Mouse (Mus musculus) 3134 (cell line): Measurements from ENCODE around the gene Gbf1.

Experiments used
- DNase-seq: peaks from one replicate; pipeline ENCODE4 v3.0.0-alpha.2; 2011; ENCODE audit warnings: low spot score; ENCODE audit not compliant: insufficient read length; ENCODE audit errors: extremely low read depth

Gene Gbf1

GRCm38 (mm10) chr19:46290535-46291105 lies 138.3 kb downstream of the Gbf1 start:
- no peak for DNase-seq

- no peak for DNase-seq
Observed at GRCm38 (mm10) chr19:46296938-46297337, 144.6 kb downstream of the Gbf1 start.

- DNase-seq, result no peak
Observed at GRCm38 (mm10) chr19:46300294-46301045, 148.2 kb downstream of the Gbf1 start.

- no peak for DNase-seq
Observed at GRCm38 (mm10) chr19:46302551-46302950, 150.2 kb downstream of the Gbf1 start.

- DNase-seq, result no peak
Observed at GRCm38 (mm10) chr19:46303251-46304215, 151.2 kb downstream of the Gbf1 start.

GRCm38 (mm10) chr19:46304216-46304841 lies 152.0 kb downstream of the Gbf1 start, which contains the start of gene Nfkb2:
Gene Nfkb2 (plus strand): TSS chr19:46304320.
- peak; percentile 99 for DNase-seq

GRCm38 (mm10) chr19:46304908-46305333 lies 152.6 kb downstream of the Gbf1 start:
- DNase-seq, result no peak

GRCm38 (mm10) chr19:46305432-46306267 lies 153.3 kb downstream of the Gbf1 start:
- peak; percentile 96 for DNase-seq

GRCm38 (mm10) chr19:46306268-46306610 lies 153.9 kb downstream of the Gbf1 start:
- DNase-seq, result no peak

- no peak for DNase-seq
Observed at GRCm38 (mm10) chr19:46306751-46307289, 154.5 kb downstream of the Gbf1 start.

- DNase-seq, result no peak
Observed at GRCm38 (mm10) chr19:46307781-46308180, 155.5 kb downstream of the Gbf1 start.

GRCm38 (mm10) chr19:46308303-46308702 lies 156.0 kb downstream of the Gbf1 start:
- DNase-seq, result no peak

GRCm38 (mm10) chr19:46308706-46309435 lies 156.6 kb downstream of the Gbf1 start:
- DNase-seq, result no peak

GRCm38 (mm10) chr19:46309651-46310305 lies 157.5 kb downstream of the Gbf1 start:
- DNase-seq, result no peak

- DNase-seq, result no peak
Observed at GRCm38 (mm10) chr19:46310312-46310865, 158.1 kb downstream of the Gbf1 start.

GRCm38 (mm10) chr19:46311341-46311740 lies 159.0 kb downstream of the Gbf1 start:
- DNase-seq, result no peak

GRCm38 (mm10) chr19:46312566-46312965 lies 160.3 kb downstream of the Gbf1 start:
- no peak for DNase-seq

GRCm38 (mm10) chr19:46313116-46313515 lies 160.8 kb downstream of the Gbf1 start:
- DNase-seq, result no peak
